Mouse (Mus musculus) liver, adult 2 months (tissue): ENCODE data around the gene Armh3. TPM values are rescaled to one million over a fixed set of nuclear protein-coding genes. Genes with fewer than 3 reads are reported as not detected.

Source experiments
- DNase-seq: peaks from one replicate; pipeline ENCODE4 v3.0.0-alpha.2; 2011; ENCODE audit warnings: low read depth, low spot score; ENCODE audit errors: extremely low read depth
- H3K27ac ChIP-seq: fragments of 200-500 bp; replicated peaks from 2 replicates; pipeline ENCODE4 v1.5.1; 2012; ENCODE audit warnings: low read depth, mild to moderate bottlenecking, control low read depth, inconsistent platforms, low read length; ENCODE audit not compliant: insufficient read depth
- H3K27me3 ChIP-seq: fragments of 200-500 bp; 2 replicates; pipeline ENCODE4 v1.6.1; 2012; ENCODE audit warnings: mild to moderate bottlenecking, moderate library complexity, low read length, inconsistent platforms; ENCODE audit not compliant: control insufficient read depth, insufficient read depth
- H3K36me3 ChIP-seq: fragments of 200-500 bp; 2 replicates; pipeline ENCODE4 v1.6.1; 2012; ENCODE audit warnings: low read length, inconsistent platforms; ENCODE audit not compliant: control insufficient read depth, insufficient read depth
- H3K4me1 ChIP-seq: fragments of 200-500 bp; 2 replicates; pipeline ENCODE4 v1.6.1; 2011; ENCODE audit warnings: low read length; ENCODE audit not compliant: control insufficient read depth, insufficient read depth
- H3K4me3 ChIP-seq: fragments of 200-500 bp; 2 replicates; pipeline ENCODE4 v1.5.1; 2011; ENCODE audit warnings: low read depth, mild to moderate bottlenecking, control low read depth, low read length, moderate library complexity; ENCODE audit not compliant: insufficient read depth
- H3K79me2 ChIP-seq: fragments of 200-500 bp; 2 replicates; pipeline ENCODE4 v1.6.1; 2012; ENCODE audit warnings: inconsistent platforms, mild to moderate bottlenecking, low read length, moderate library complexity; ENCODE audit not compliant: control insufficient read depth, insufficient read depth
- H3K9ac ChIP-seq: fragments of 200-500 bp; 2 replicates; pipeline ENCODE4 v1.6.1; 2012; ENCODE audit warnings: low read depth, mild to moderate bottlenecking, control low read depth, inconsistent platforms, low read length
- CTCF ChIP-seq: fragments of 200-500 bp; IDR thresholded peaks from 2 replicates; pipeline ENCODE4 v1.5.1; 2011; ENCODE audit warnings: low read depth, low read length, control low read depth
- POLR2A ChIP-seq: fragments of 200-500 bp; IDR thresholded peaks from 2 replicates; pipeline ENCODE4 v1.6.1; 2011; ENCODE audit warnings: low read length, control low read depth; ENCODE audit not compliant: insufficient read depth; ENCODE audit errors: extremely low read depth
- WGBS: fragments of 180-500 bp; shearing (Covaris S2); methylation state at CpG from one replicate; pipeline ENCODE4 v1.1.7; 2018; 5-methylcytosine and 5-hydroxymethylcytosine counted together
- polyA plus RNA-seq: library from polyadenylated mRNA; depleted of rRNA; stranded (reverse); fragments of >200 nt; gene quantifications from 2 replicates; pipeline ENCODE4 v1.2.3, GENCODE M21; 2012
- total RNA-seq: library from RNA; depleted of rRNA; stranded (reverse); fragments of >200 nt; gene quantifications from 2 replicates; pipeline ENCODE4 v1.2.3, GENCODE M21; 2014

The Armh3 gene
- total and polyA plus RNA-seq, 2 experiments, result 3.8 to 5.2 TPM

DNA sequence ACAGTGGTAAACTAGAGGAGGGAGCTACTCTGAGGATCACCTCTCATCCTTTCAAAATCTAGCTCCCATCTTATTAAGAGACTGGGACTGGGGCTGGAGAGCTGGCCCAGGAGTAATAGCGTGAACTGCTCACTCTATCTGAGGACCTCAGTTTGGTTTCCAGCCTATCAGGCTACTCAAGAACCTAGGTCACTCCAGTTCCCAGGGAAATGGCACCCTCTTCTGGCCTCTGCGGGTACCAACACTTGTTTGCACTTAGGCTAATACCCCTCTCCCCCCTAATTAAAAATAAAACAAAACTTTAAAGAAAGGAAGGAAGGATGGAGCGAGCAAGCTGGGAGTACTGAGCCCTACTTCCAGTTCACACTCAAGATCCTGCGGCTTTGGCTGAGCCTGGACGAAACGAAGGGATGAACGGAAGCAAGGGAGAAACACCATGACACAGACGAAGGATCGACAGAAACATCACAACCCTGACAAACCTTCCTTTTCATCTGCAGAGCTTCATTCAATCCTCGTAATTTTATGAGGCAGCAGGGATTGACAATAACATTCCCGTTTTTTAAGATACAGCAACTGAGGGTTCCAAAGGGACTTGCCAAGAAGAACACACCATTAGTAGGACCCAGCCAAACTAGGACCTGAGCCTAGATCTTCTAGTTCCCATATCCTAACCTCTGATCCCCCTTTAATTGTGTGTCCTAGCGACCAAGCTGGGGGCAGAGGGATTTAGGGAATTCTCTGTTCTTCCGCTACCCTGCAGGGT, 38.4 kb upstream of the Armh3 start:
- H3K4me3 ChIP-seq, result no peak overlapping the region
- H3K9ac ChIP-seq, result no peak overlapping the region
- H3K36me3 ChIP-seq, result peaks cover 17% of the 10 kb centered on the region

DNA sequence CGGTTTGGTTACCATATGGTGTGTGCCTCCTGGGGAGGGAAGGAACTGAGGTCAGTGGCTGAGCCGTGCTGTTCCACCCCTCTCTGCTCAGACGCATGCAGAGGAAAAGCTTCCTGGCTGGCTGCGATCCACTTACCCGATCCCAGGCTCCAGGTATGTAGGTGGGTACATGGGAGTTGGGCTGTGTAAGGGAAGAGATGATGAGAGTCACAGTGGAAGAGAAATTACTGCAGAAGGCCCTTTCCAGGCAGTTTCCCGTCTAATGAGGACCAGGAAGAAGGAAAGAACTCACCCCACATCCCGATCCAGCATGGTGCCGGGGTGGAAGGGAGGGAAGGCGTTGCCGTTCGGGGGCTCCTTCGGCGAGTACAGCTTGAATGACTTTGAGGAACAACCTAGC, 37.7 kb upstream of the Armh3 start:
- Histone ChIP-seq H3K79me2 (peaks cover 9% of the 10 kb centered on the region; the same call in 1 of the 2 replicates), H3K27ac (no peak overlapping the region), H3K4me3 (no peak overlapping the region), H3K36me3 (peaks cover 17% of the 10 kb centered on the region), H3K27me3 (no peaks in the 10 kb centered on the region), H3K9ac (no peak overlapping the region), H3K4me1 (peaks cover 19% of the 10 kb centered on the region)
- no peak for DNase-seq
- WGBS, result 88% methylated on average over 13 of the region's 13 CpGs
- TF ChIP-seq CTCF, result no peak
- no peak for TF ChIP-seq POLR2A

More for the DNA sequence above, 38.4 kb upstream of the Armh3 start:
- WGBS, result 84% methylated on average over 13 of the region's 13 CpGs
- Histone ChIP-seq H3K27ac (no peak overlapping the region), H3K79me2 (peaks cover 9% of the 10 kb centered on the region; the same call in 1 of the 2 replicates), H3K27me3 (no peaks in the 10 kb centered on the region), H3K4me1 (peaks cover 14% of the 10 kb centered on the region)
- DNase-seq, result no peak
- TF ChIP-seq POLR2A, result no peak
- peak; percentile 23; the same call in 1 of the 2 replicates for TF ChIP-seq CTCF

DNA sequence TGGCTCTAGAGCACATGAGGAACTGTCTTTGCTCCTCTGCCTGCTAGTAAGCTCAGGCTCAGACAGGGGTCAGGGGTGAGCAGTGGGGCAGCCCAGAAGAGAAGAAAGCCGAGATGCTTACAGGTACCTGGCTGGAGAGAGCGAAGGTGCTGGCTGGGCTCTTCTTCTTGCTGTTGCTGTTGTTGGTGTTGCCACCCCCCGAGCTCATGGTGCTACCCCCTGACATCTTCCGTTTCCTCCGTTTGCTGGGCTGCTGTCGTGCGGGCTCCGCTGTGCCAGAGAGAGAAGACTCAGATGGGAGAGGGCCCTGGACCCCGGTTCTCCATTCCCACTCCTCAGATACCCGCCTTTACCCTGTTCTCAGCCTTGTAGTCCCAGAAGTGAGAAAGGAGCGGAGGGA, 35.6 kb upstream of the Armh3 start:
- Histone ChIP-seq H3K4me1 (peaks cover 17% of the 10 kb centered on the region), H3K27me3 (no peaks in the 10 kb centered on the region), H3K27ac (no peak overlapping the region), H3K9ac (no peak overlapping the region), H3K36me3 (peaks cover 17% of the 10 kb centered on the region), H3K4me3 (no peak overlapping the region), H3K79me2 (peaks cover 8% of the 10 kb centered on the region; the same call in 1 of the 2 replicates)
- DNase-seq, result no peak
- no peak for TF ChIP-seq POLR2A
- no peak for TF ChIP-seq CTCF
- WGBS, result 95% methylated on average over 11 of the region's 11 CpGs

DNA sequence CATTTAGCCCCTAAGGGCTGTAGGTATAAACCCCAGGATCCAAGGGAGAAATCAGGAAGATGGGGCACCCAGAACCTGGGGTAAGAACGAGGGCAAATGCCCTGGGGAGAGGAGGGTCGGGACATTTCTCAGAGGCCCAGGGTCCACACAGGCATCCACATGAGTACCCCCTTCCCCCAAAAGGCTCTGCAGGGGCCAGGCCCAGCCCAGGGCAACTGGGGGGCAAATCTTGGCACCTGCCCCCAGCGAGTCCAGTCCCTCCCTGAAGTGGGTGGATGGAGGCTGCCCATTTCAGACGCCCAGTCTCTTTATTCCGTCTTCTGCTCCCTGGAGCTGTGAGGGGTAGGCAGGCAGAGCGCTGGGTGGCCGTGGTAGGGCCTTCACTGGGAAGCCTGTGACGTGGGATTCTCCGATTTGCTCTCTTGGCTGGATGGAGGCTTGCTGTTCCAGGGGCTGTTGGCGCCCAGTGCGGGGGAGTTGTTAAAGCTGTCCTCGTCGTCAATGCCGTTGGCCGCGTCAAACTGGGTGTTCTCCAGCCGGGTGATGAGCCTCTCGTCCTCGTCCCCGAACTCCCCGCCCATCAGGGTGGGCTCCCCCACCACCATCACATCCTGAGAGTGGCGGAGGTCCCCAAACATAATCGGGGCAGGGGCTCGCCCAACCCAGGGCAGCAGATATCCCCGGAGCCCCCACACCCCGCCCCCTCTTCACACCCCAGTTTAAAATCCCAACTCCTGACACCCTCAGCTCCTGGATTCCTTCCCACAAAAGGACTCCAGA, 34.6 kb upstream of the Armh3 start:
- Histone ChIP-seq H3K36me3 (peaks cover 17% of the 10 kb centered on the region), H3K9ac (no peak overlapping the region), H3K27ac (no peak overlapping the region), H3K79me2 (peaks cover 2% of the 10 kb centered on the region; the same call in 1 of the 2 replicates), H3K4me3 (no peak overlapping the region), H3K4me1 (peaks cover 12% of the 10 kb centered on the region), H3K27me3 (no peaks in the 10 kb centered on the region)
- DNase-seq, result no peak
- 90% methylated on average over 26 of the region's 26 CpGs for WGBS
- TF ChIP-seq POLR2A (no peak), CTCF (no peak)

DNA sequence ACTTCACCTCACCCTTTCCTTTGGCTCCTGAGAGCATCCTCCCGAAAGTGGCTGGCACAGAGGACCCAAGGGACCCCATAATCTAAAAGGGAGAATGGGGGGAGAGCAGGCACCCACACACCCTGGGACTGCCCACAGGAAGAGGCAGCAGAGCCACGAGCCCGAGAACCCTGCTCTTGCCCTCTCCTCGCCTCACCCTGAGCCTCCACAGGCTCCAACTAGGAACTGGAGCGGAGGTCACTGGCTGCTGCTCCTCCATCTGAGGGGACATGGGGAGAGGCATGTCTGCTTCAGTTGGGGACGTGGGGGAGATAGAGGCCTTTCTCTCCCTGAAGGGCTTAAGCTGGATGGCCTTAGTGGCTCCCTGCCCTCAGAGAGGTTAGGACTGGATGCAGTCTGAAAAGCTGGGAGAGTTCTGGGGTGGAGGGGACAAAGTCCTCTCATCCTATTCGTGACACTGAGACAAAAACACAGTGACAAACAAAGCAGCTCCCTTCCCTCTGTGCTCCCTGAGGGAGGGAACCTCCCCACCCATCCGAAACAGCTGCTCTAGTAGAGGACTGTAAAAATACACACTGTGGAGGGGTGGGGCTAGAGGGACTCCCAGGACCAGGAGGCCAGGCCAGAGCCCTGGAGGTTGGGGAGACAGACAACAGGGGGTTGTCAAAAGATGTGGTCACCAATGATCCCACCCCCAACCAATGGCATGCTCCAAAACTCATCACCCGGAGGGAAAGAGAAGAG, 33.6 kb upstream of the Armh3 start:
- Histone ChIP-seq H3K36me3 (peaks cover 17% of the 10 kb centered on the region), H3K79me2 (no peaks in the 10 kb centered on the region)
- TF ChIP-seq POLR2A, result no peak
- TF ChIP-seq CTCF, result no peak

More for the DNA sequence above, 33.6 kb upstream of the Armh3 start:
- 45% methylated on average over 9 of the region's 9 CpGs for WGBS
- Histone ChIP-seq H3K9ac (no peak overlapping the region), H3K4me3 (no peak overlapping the region), H3K27ac (peak overlapping the region; percentile 31; the same call in 1 of the 2 replicates), H3K4me1 (peaks cover 12% of the 10 kb centered on the region), H3K27me3 (no peaks in the 10 kb centered on the region)
- peak; percentile 39 for DNase-seq
